Mouse (Mus musculus) testis, adult 10 weeks (tissue): ENCODE results near the gene Dok3. TPM values are rescaled to one million over a fixed set of nuclear protein-coding genes. Genes with fewer than 3 reads are reported as not detected.

Source experiments
- polyA plus RNA-seq: library from polyadenylated mRNA; stranded (reverse); fragments of 350-450 nt; fragmentation: Illumina TruSeq; extraction: RNeasy Lipid Tissue Mini Kit (QIAGEN cat#74804); gene quantifications from one replicate; pipeline ENCODE4 v1.2.3, GENCODE M21; 2014; ENCODE audit warnings: low read depth, low replicate concordance

The Dok3 gene
- polyA plus RNA-seq: not detected

GRCm38 (mm10) chr13:55529198-55529915 is at the start of gene Dok3:
Gene Dok3, minus strand, starts transcription at chr13:55529296.

GRCm38 (mm10) chr13:55573432-55573831 is 44.3 kb upstream of the Dok3 start, which contains the start of gene Tmed9:
Gene Tmed9, plus strand, starts transcription at chr13:55573732.

DNA sequence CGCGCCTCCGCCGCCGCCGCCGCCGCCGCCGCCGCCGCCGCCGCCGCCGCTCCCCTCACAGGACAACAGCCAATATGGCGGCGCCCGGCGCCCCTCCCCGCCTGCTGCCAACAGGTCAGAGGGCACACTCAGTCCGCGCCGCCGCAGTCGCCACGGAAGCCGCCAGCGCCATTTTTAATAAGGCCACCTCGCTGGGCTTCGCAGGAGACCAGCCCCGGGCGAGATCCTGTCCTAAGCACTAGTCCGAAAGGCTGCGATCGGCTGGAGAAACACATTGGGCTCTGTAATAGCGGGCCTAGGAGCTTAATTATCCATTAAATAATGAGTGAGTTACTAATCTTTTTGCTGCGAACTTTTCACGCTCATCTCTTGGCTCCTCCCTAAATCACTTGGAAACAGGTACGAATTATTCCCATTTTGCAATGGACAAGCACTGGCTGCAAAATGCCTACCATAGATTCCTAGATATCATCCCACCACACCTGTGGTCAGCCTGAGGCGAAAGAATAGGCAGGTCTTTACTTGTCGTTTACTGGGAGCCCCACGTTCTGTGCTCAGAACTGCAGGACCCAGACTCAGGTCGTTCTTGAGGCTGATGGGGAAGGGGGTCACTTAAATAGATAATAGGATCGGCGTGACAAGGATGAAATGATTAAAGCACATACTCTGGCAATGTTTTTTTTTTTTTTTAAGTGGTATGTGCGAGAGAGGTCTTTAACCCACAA is 42.1 kb upstream of the Dok3 start, which contains the start of gene Fam193b:
TSS of gene Fam193b (minus strand) at position 94 of the 725 bp plus-strand sequence.

DNA sequence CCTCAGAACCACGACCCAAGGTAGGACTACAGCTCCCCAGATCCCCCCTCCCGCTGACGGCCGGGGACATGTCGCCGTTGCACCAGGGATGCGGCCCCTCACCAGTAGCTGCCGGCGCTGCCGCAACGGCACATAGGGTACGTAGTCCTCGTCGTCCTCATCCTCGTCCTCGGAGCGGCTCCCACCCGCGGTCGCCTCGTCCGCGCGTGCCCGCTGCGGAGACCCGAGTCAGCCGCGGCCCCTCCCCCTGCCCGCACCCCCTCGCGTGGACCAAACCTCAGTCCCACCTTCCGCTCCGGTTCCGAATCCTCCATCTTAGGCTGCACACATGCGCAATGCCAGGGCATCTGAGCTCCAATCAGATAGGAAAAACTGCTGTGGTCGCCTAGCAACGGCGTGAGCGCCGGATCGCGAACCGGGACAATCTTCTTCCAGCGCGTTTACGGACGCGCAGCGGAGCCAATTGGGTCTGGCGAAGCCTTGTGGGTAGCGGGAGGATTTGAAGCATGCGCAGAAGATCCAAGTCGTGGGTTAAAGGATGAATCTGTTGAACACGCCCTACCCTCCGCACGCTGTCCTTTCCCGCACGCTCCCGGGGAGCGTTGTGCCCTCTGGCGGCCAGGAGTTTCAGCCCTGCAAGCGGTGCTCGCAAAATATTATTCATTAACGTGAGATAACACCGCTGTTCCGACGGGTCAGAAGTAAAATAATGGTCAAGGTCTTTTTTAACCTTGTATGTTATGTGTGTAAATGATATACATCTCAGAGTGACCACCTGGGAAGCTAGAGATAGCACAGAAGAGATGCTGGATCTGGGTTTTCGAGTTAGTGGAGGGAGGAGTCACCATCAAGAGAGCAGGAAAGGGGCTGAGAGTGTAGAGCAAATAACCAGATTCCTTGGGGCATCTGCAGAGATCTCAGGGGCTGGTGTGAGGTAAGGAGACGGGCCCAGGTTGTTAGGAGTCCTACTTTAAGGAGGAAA is 7.4 kb upstream of the Dok3 start, which contains the start of gene Ddx41:
TSS of gene Ddx41 (minus strand) at position 465 of the 982 bp plus-strand sequence.

GRCm38 (mm10) chr13:55513111-55513748 is 15.9 kb downstream of the Dok3 start, which contains the start of gene Pdlim7:
Gene Pdlim7, minus strand, starts transcription at chr13:55513676.

DNA sequence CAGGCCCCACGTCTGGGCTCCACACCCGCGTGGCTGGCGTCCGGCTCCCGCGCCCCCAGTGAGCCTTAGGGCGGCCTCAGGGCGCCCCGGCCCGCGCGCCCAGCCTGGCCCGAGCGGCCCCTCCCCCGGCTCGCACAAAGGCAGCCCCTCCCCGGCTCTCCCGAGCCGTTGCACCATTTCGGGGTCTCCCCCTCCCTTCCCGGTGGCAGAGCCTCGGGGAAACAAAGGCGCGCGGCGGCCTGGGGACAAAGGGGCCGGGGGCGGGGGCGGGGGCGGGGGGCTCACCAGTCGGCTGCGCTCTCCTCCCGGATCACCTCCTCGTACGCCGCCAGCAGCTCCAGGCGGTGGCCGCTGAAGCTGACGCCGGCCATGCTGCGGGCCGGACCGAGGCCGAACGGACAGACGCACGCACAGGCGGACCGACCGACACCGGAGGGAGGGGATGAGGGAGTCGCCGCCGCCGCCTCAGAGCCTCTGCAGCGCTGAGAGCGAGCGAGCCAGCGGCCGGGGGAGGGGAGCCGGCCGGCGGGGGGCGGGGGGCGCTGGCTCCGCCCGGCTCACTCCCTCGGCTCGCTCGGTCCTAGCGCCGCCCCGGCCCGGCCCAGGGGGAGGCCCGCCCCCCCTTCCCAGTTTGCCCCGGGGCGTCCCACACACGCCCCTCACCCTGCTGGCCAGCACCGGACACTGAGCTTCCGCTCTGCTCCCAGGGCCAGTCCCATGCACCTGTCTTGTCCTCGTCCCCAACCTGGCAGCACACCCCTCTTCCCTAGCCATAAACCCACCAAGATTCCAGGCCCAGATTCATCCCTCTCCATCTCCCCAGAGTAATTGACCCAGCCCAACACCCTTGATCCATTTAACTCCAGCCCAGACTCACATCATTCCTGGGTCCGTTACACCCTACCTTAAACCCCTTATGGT is 41.3 kb downstream of the Dok3 start, which contains the start of gene Dbn1:
TSS of gene Dbn1 (minus strand) at position 534 of the 921 bp plus-strand sequence.

Other genes with a start within 250 kb of the Dok3 start
- gene Prelid1, start 208.8 kb downstream of the Dok3 start, polyA plus RNA-seq: 1.8 TPM
- gene Rab24, start 207.3 kb downstream of the Dok3 start, polyA plus RNA-seq: 5.3 TPM
- not detected for gene Mxd3, start 199.5 kb downstream of the Dok3 start, polyA plus RNA-seq
- 5.4 TPM for gene Lman2, start 166.5 kb downstream of the Dok3 start, polyA plus RNA-seq
- not detected for gene Rgs14, start 159.6 kb downstream of the Dok3 start, polyA plus RNA-seq
- gene Slc34a1, start 131.1 kb downstream of the Dok3 start, polyA plus RNA-seq: not detected
- gene Pfn3, start 114.1 kb downstream of the Dok3 start, polyA plus RNA-seq: 0.50 TPM
- not detected for gene F12, start 102.5 kb downstream of the Dok3 start, polyA plus RNA-seq
- 1.5 TPM for gene Grk6, start 84.2 kb downstream of the Dok3 start, polyA plus RNA-seq
- gene Prr7, start 65.0 kb downstream of the Dok3 start, polyA plus RNA-seq: not detected
- gene Dbn1, start 41.2 kb downstream of the Dok3 start, polyA plus RNA-seq: 1.4 TPM
- gene Pdlim7, start 15.6 kb downstream of the Dok3 start, polyA plus RNA-seq: 0.13 TPM
- gene Ddx41, start 7.4 kb upstream of the Dok3 start, polyA plus RNA-seq: 3.1 TPM
- gene Fam193b, start 41.8 kb upstream of the Dok3 start, polyA plus RNA-seq: 2.9 TPM
- gene Tmed9, start 44.4 kb upstream of the Dok3 start, polyA plus RNA-seq: 17.2 TPM
- gene B4galt7, start 70.6 kb upstream of the Dok3 start, polyA plus RNA-seq: 2.7 TPM
- 38.8 TPM for gene Caml, start 93.7 kb upstream of the Dok3 start, polyA plus RNA-seq
- 99.2 TPM for gene Ddx46, start 105.7 kb upstream of the Dok3 start, polyA plus RNA-seq
- 19.5 TPM for gene B230219D22Rik, start 163.8 kb upstream of the Dok3 start, polyA plus RNA-seq
- 17.8 TPM for gene Txndc15, start 185.4 kb upstream of the Dok3 start, polyA plus RNA-seq
- gene Pcbd2, start 198.1 kb upstream of the Dok3 start, polyA plus RNA-seq: 3.3 TPM